Mouse (Mus musculus) heart, embryonic 14.5 days (tissue): Measurements from ENCODE around the gene Slamf7. TPM values are rescaled to one million over a fixed set of nuclear protein-coding genes. Genes with fewer than 3 reads are reported as not detected.

Experiments
- ATAC-seq: fragments of 200-750 bp; cut with Nextera tagmentation; 2 replicates; pipeline ENCODE4 v1.8.0; 2017; ENCODE audit warnings: low read depth, moderate TSS enrichment; ENCODE audit not compliant: insufficient number of reproducible peaks, insufficient read depth, low FRiP score
- H3K27ac ChIP-seq, 2 experiments: fragments of 200-500 bp in 1 of 2; fragments of 300-500 bp in 1 of 2; sonication (generic) in 1 of 2; replicated peaks in 1 of 2; 2 replicates each; pipeline ENCODE4 v1.5.1; 2012 to 2014; ENCODE audit warnings: low read depth in 2 of 2, low read length in 2 of 2, control low read depth in 1 of 2, mild to moderate bottlenecking in 1 of 2, mixed read lengths in 1 of 2; ENCODE audit not compliant: control insufficient read depth in 1 of 2, insufficient read depth in 1 of 2
- H3K27me3 ChIP-seq: fragments of 300-500 bp; sonication (generic); 2 replicates; pipeline ENCODE4 v1.6.1; 2014; ENCODE audit warnings: mild to moderate bottlenecking, low read length, control low read depth; ENCODE audit not compliant: control insufficient read depth, insufficient read depth
- H3K36me3 ChIP-seq: fragments of 300-500 bp; sonication (generic); 2 replicates; pipeline ENCODE4 v1.6.1; 2014; ENCODE audit warnings: mild to moderate bottlenecking, control low read depth, low read length, mixed read lengths; ENCODE audit not compliant: control insufficient read depth, insufficient read depth
- H3K4me1 ChIP-seq, 2 experiments: fragments of 200-500 bp in 1 of 2; fragments of 300-500 bp in 1 of 2; sonication (generic) in 1 of 2; 2 replicates each; pipeline ENCODE4 v1.6.1; 2012 to 2014; ENCODE audit warnings: low read length in 2 of 2, control low read depth in 1 of 2, mixed read lengths in 1 of 2; ENCODE audit not compliant: control insufficient read depth in 2 of 2, insufficient read depth in 2 of 2
- H3K4me2 ChIP-seq: fragments of 300-500 bp; sonication (generic); 2 replicates; pipeline ENCODE4 v1.6.1; 2014; ENCODE audit warnings: mild to moderate bottlenecking, low read length
- H3K4me3 ChIP-seq, 2 experiments: fragments of 200-500 bp in 1 of 2; fragments of 300-500 bp in 1 of 2; sonication (generic) in 1 of 2; 2 replicates each; pipeline ENCODE4 v1.5.1; 2012 to 2014; ENCODE audit warnings: low read length in 2 of 2, mild to moderate bottlenecking in 2 of 2, control low read depth in 1 of 2, low read depth in 1 of 2, moderate library complexity in 1 of 2; ENCODE audit not compliant: control insufficient read depth in 1 of 2, insufficient read depth in 1 of 2
- H3K9ac ChIP-seq: fragments of 300-500 bp; sonication (generic); 2 replicates; pipeline ENCODE4 v1.6.1; 2014; ENCODE audit warnings: mild to moderate bottlenecking, low read length
- H3K9me3 ChIP-seq: fragments of 300-500 bp; sonication (generic); 2 replicates; pipeline ENCODE4 v1.6.1; 2016; ENCODE audit warnings: low read length, control low read depth; ENCODE audit not compliant: control insufficient read depth
- WGBS: fragments of 180-500 bp; shearing (Covaris S2); extraction: QIAGEN DNeasy Blood & Tissue Kit; methylation state at CpG from one replicate; pipeline ENCODE4 v1.1.7; 2014; 5-methylcytosine and 5-hydroxymethylcytosine counted together
- polyA plus RNA-seq: library from polyadenylated mRNA; unstranded; fragments of >200 nt; fragmentation: Nextera tagmentation; extraction: Ambion mirVana; gene quantifications from 2 replicates; pipeline ENCODE4 v1.2.1, GENCODE M21; 2014

The Slamf7 gene
- polyA plus RNA-seq, 1 experiment from 2014 or later, result not detected

DNA sequence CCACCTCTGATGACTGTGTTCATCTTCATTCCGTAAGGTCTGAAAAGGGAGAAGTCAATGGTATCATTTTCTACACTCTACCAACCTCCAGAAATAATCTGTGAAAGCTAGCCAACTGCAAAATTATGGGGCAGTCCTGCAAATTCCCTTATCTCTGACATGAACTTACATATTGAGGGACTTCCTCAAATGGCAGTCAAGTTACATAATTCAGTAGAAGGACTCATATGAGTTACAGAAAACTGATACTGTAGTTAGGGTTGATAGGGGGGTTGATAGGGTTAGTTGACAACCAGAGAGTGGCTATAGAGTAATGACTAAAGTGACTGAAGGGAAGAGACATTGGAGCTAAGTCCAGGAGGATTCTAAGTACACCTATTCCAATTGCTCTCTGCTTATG is 7.6 kb upstream of the Slamf7 start:
- Histone ChIP-seq H3K4me2 (no peak overlapping the region), H3K36me3 (no peaks in the 10 kb centered on the region), H3K4me1 (no peaks in the 10 kb centered on the region), H3K4me3 (no peak overlapping the region), H3K27ac (no peak overlapping the region), H3K9me3 (no peaks in the 10 kb centered on the region), H3K27me3 (no peaks in the 10 kb centered on the region), H3K9ac (no peak overlapping the region)
- no peak for ATAC-seq
- WGBS, result 82% methylated on average over 1 of the region's 1 CpGs

DNA sequence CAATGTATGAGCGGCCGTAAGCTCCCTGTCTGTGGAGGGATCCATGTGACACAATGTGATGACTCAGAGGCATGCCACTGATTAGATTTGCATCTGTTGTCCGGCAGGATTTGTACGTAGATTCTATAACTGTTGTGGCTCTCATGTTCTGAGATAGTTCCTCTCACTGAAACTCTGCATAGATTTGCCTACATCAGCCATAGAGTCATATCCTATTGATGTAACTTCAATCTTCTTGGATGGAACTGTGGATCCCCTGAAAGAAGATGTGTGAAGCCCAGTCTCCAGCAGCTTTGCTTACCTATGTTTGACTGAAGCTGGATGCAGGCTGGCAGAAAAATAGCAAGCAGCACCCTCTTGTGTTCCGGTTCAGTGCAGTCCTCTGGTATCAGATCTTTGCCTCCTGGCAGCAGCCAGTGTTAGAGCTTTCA is 5.7 kb upstream of the Slamf7 start:
- Histone ChIP-seq H3K4me2 (no peak overlapping the region), H3K36me3 (no peaks in the 10 kb centered on the region), H3K4me3 (no peak overlapping the region), H3K27me3 (no peaks in the 10 kb centered on the region), H3K4me1 (no peaks in the 10 kb centered on the region), H3K9me3 (no peaks in the 10 kb centered on the region), H3K9ac (no peak overlapping the region), H3K27ac (no peak overlapping the region)
- no peak for ATAC-seq
- WGBS, result 38% methylated on average over 5 of the region's 5 CpGs

DNA sequence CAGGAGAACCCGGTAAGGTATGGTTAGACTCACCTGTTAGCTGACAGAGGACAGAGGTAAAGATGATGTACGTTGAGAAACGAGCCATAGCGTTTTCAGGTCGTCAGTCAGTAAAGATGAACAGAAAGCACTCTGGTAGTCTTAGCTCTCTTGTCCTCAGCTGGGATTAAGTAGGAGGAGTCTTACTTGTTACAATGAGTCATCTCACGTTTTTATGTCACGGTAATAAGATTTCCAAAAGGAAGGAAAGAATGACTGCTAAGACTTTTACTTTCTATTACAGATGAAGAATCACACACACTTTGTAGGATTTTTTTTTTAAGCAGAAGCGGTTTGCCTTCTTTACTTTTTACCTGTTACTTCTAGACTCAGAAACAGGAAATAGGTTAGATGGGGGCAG is 4.0 kb downstream of the Slamf7 start:
- no peaks in the 10 kb centered on the region for H3K27me3 ChIP-seq
- 62% methylated on average over 8 of the region's 8 CpGs for WGBS
- H3K27ac ChIP-seq, result no peak overlapping the region
- H3K9ac ChIP-seq, result no peak overlapping the region
- no peaks in the 10 kb centered on the region for H3K9me3 ChIP-seq
- no peak overlapping the region for H3K4me2 ChIP-seq
- ATAC-seq, result no peak
- H3K4me3 ChIP-seq, result no peak overlapping the region
- no peaks in the 10 kb centered on the region for H3K36me3 ChIP-seq
- H3K4me1 ChIP-seq, result no peaks in the 10 kb centered on the region

DNA sequence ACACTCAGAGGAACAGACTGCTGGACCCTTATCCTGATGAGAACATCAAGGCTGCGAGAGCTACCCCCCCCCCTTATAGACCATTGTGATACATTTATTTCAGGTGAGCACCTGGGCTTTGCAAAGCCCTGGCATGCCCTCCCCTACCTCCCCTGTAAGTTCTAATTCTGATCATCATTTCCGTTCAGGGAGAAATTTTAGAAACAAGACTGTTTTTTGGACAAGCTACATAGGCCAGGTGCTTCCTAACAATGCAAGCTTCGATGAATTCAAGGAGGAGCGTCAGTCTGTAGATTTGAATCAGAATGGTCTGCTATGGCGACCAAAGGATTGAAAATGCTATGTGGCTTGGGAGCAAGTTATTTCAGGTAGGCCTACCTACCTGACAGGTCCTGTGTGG is 5.1 kb downstream of the Slamf7 start:
- Histone ChIP-seq H3K4me2 (no peak overlapping the region), H3K36me3 (no peaks in the 10 kb centered on the region), H3K4me3 (no peak overlapping the region), H3K27ac (no peak overlapping the region), H3K9me3 (no peaks in the 10 kb centered on the region), H3K4me1 (no peaks in the 10 kb centered on the region), H3K27me3 (no peaks in the 10 kb centered on the region), H3K9ac (no peak overlapping the region)
- no peak for ATAC-seq
- 70% methylated on average over 5 of the region's 5 CpGs for WGBS

DNA sequence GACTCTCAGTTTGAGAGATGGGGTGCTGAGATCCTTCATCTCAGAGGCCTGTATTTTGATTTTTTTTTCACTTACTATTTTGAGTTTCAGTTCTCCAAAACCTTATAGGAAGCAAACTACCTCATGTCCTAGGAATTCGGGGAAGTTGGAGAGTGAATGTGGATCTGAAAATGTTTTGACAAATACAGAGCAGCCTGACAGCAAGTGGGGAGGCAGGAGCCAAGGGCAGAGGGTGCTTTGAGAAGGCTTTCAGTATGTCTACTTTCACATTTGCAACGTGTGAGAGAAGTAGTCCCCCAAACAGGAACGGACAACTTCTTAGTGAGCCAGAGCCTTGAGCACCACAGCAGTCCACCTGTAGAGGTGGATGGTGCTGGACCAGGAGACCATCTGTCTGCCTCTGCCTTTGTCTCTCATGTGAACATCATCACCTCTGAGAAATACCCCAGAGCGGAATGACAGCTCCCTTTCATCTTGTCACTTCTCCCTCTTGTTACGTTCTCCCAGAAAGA is 6.3 kb downstream of the Slamf7 start:
- no peak for ATAC-seq
- WGBS, result 46% methylated on average over 5 of the region's 5 CpGs
- H3K36me3 ChIP-seq, result no peaks in the 10 kb centered on the region

DNA sequence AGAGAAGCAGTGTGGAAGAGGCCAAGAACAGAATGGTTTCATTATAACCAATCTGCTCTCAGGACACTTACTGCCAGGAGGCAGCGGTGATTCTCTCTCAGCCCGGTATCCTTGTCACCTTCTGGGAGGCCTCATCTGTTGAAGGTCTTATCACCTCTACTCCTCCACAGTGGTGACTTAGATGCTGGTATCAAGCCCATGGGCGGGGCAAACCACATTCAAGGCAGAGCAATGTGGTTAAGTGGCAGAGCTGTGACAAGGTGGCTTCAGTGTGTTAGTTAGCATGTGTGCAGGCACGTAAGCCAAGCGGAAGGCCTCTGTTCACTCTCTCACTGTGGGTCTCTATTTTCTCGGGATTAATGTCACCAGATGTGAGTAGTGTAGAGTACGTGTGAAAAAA is 9.2 kb downstream of the Slamf7 start:
- WGBS, result 53% methylated on average over 7 of the region's 7 CpGs
- ATAC-seq, result no peak
- Histone ChIP-seq H3K4me3 (no peak overlapping the region), H3K27me3 (no peaks in the 10 kb centered on the region), H3K36me3 (no peaks in the 10 kb centered on the region), H3K4me2 (no peak overlapping the region), H3K9ac (no peak overlapping the region), H3K27ac (no peak overlapping the region), H3K4me1 (no peaks in the 10 kb centered on the region), H3K9me3 (no peaks in the 10 kb centered on the region)

More for the DNA sequence above, 6.3 kb downstream of the Slamf7 start:
- Histone ChIP-seq H3K4me2 (no peak overlapping the region), H3K9ac (no peak overlapping the region), H3K4me3 (no peak overlapping the region), H3K27me3 (no peaks in the 10 kb centered on the region), H3K4me1 (no peaks in the 10 kb centered on the region), H3K27ac (no peak overlapping the region), H3K9me3 (no peaks in the 10 kb centered on the region)

DNA sequence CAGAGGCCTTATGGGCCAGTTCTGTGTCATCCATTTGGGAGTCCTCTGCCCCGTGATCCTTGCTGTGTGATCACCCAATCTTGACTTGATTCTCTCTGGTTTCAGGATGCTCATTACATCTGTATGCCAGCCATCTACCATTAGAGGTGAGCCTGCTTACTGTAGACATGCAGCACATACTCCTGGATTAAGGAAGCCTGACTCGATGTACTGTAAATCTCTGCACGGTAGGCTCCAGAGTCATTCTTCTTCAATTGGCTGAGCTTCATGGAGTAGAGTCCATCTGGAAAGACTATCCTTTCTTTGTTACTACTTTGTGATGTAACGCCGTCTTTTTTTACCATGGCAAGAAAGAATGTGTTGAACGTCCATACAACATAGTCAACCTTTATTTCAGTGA is 12.0 kb downstream of the Slamf7 start:
- H3K36me3 ChIP-seq, result no peaks in the 10 kb centered on the region
- no peak overlapping the region for H3K4me3 ChIP-seq
- no peak for ATAC-seq
- 94% methylated on average over 6 of the region's 6 CpGs for WGBS
- no peak overlapping the region for H3K4me2 ChIP-seq
- no peaks in the 10 kb centered on the region for H3K9me3 ChIP-seq
- H3K4me1 ChIP-seq, result no peaks in the 10 kb centered on the region
- H3K27ac ChIP-seq, result no peak overlapping the region
- H3K9ac ChIP-seq, result no peak overlapping the region
- H3K27me3 ChIP-seq, result no peaks in the 10 kb centered on the region

DNA sequence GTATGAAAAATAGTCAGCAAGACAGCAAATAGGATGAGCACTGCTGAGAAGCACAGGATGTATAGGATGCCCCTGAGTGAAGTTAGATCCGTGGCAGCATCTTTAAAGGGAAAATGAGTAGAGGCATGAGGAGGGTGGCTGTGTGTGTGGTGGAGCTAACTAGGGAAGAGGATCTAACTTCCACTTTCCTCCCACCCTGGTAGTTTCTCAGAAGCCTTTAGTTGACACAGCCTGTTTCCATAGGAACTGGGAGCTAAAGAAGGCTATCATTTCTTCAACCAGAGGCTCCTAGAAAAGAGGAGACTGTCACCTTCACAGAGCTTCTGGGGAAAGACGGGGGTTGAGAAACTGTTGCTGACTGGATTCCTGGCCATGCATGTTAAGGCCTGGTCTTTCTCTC is 14.1 kb downstream of the Slamf7 start:
- Histone ChIP-seq H3K27me3 (no peaks in the 10 kb centered on the region), H3K27ac (no peak overlapping the region), H3K4me3 (no peak overlapping the region), H3K9me3 (no peaks in the 10 kb centered on the region), H3K4me2 (no peak overlapping the region), H3K36me3 (no peaks in the 10 kb centered on the region), H3K4me1 (no peaks in the 10 kb centered on the region), H3K9ac (no peak overlapping the region)
- ATAC-seq, result no peak
- WGBS, result 64% methylated on average over 2 of the region's 2 CpGs
